Mouse (Mus musculus) midbrain, embryonic 15.5 days (tissue): ENCODE measurements around the gene Tat. TPM values are rescaled to one million over a fixed set of nuclear protein-coding genes. Genes with fewer than 3 reads are reported as not detected.
"Not testable (repeated sequence)": the region's sequence is repeated elsewhere in the genome, so short reads cannot be mapped to it uniquely, and the experiment has no call there.

Source experiments
- ATAC-seq: fragments of 200-750 bp; cut with Nextera tagmentation; replicated peaks from 2 replicates; pipeline ENCODE4 v1.8.0; 2017; ENCODE audit warnings: moderate TSS enrichment
- H3K27ac ChIP-seq: fragments of 300-500 bp; sonication (generic); 2 replicates; pipeline ENCODE4 v1.5.1; 2015; ENCODE audit warnings: mild to moderate bottlenecking, inconsistent platforms
- H3K27me3 ChIP-seq: fragments of 300-500 bp; sonication (generic); replicated peaks from 2 replicates; pipeline ENCODE4 v1.6.1; 2015; ENCODE audit warnings: inconsistent platforms
- H3K36me3 ChIP-seq: fragments of 300-500 bp; sonication (generic); replicated peaks from 2 replicates; pipeline ENCODE4 v1.6.1; 2015; ENCODE audit warnings: inconsistent platforms
- H3K4me1 ChIP-seq: fragments of 300-500 bp; sonication (generic); 2 replicates; pipeline ENCODE4 v1.6.1; 2015; ENCODE audit warnings: inconsistent platforms
- H3K4me2 ChIP-seq: fragments of 300-500 bp; sonication (generic); 2 replicates; pipeline ENCODE4 v1.6.1; 2015; ENCODE audit warnings: inconsistent platforms, mild to moderate bottlenecking, moderate library complexity
- H3K4me3 ChIP-seq: fragments of 300-500 bp; sonication (generic); 2 replicates; pipeline ENCODE4 v1.5.1; 2015; ENCODE audit warnings: mild to moderate bottlenecking, inconsistent platforms
- H3K9ac ChIP-seq: fragments of 300-500 bp; sonication (generic); 2 replicates; pipeline ENCODE4 v1.6.1; 2015; ENCODE audit warnings: mild to moderate bottlenecking, inconsistent platforms
- H3K9me3 ChIP-seq: fragments of 300-500 bp; sonication (generic); 2 replicates; pipeline ENCODE4 v1.6.1; 2016; ENCODE audit warnings: inconsistent platforms
- WGBS: fragments of 180-500 bp; shearing (Covaris S2); methylation state at CpG from one replicate; pipeline ENCODE4 v1.1.7; 2015; ENCODE audit warnings: mixed read lengths; 5-methylcytosine and 5-hydroxymethylcytosine counted together
- polyA plus RNA-seq: library from polyadenylated mRNA; unstranded; fragments of >200 nt; fragmentation: Nextera tagmentation; extraction: Ambion mirVana; gene quantifications from 2 replicates; pipeline ENCODE4 v1.2.1, GENCODE M21; 2015

Tat gene
- polyA plus RNA-seq, 1 experiment from 2014 or later = not detected

GRCm38 (mm10) chr8:110022081-110022480 is 31.8 kb downstream of the Tat start:
- H3K36me3 ChIP-seq = no peaks in the 10 kb centered on the region
- H3K27ac ChIP-seq = no peak overlapping the region
- H3K9me3 ChIP-seq = no peaks in the 10 kb centered on the region
- no peak overlapping the region for H3K4me2 ChIP-seq
- WGBS = 64% methylated on average over 6 of the region's 6 CpGs
- H3K9ac ChIP-seq = no peak overlapping the region
- H3K4me3 ChIP-seq = no peak overlapping the region
- H3K4me1 ChIP-seq = no peaks in the 10 kb centered on the region
- no peaks in the 10 kb centered on the region for H3K27me3 ChIP-seq
- ATAC-seq = no peak

GRCm38 (mm10) chr8:110022768-110023344 is 32.6 kb downstream of the Tat start:
- Histone ChIP-seq H3K4me2 (no peak overlapping the region), H3K27ac (no peak overlapping the region), H3K4me1 (no peaks in the 10 kb centered on the region), H3K9me3 (no peaks in the 10 kb centered on the region), H3K36me3 (no peaks in the 10 kb centered on the region), H3K9ac (no peak overlapping the region), H3K27me3 (no peaks in the 10 kb centered on the region), H3K4me3 (no peak overlapping the region)
- WGBS = 95% methylated on average over 10 of the region's 10 CpGs
- no peak for ATAC-seq

GRCm38 (mm10) chr8:110033771-110034170 is 43.5 kb downstream of the Tat start:
- H3K4me3 ChIP-seq, H3K36me3 ChIP-seq, ATAC-seq, H3K4me1 ChIP-seq, H3K27me3 ChIP-seq, H3K9me3 ChIP-seq, H3K27ac ChIP-seq, H3K9ac ChIP-seq, H3K4me2 ChIP-seq: not testable (repeated sequence)
- WGBS = 32% methylated on average over 8 of the region's 8 CpGs

GRCm38 (mm10) chr8:110034331-110034730 is 44.1 kb downstream of the Tat start:
- ATAC-seq = no peak
- Histone ChIP-seq H3K27ac (no peak overlapping the region), H3K4me1 (peaks cover 4% of the 10 kb centered on the region; the same call in 1 of the 2 replicates), H3K36me3 (no peaks in the 10 kb centered on the region), H3K9me3 (no peaks in the 10 kb centered on the region), H3K9ac (no peak overlapping the region), H3K4me2 (no peak overlapping the region), H3K4me3 (no peak overlapping the region), H3K27me3 (no peaks in the 10 kb centered on the region)
- 55% methylated on average over 4 of the region's 4 CpGs for WGBS

GRCm38 (mm10) chr8:110036156-110036555 is 45.9 kb downstream of the Tat start:
- Histone ChIP-seq H3K9me3 (no peaks in the 10 kb centered on the region), H3K4me2 (no peak overlapping the region), H3K27me3 (no peaks in the 10 kb centered on the region), H3K36me3 (no peaks in the 10 kb centered on the region), H3K27ac (no peak overlapping the region), H3K9ac (no peak overlapping the region), H3K4me3 (no peak overlapping the region), H3K4me1 (peaks cover 4% of the 10 kb centered on the region; the same call in 1 of the 2 replicates)
- WGBS = 56% methylated on average over 2 of the region's 2 CpGs
- no peak for ATAC-seq

GRCm38 (mm10) chr8:110039216-110039615 is 49.0 kb downstream of the Tat start:
- Histone ChIP-seq H3K9ac (no peak overlapping the region), H3K27me3 (no peaks in the 10 kb centered on the region), H3K27ac (no peak overlapping the region), H3K4me3 (no peak overlapping the region), H3K9me3 (no peaks in the 10 kb centered on the region), H3K36me3 (no peaks in the 10 kb centered on the region), H3K4me2 (no peak overlapping the region), H3K4me1 (peaks cover 3% of the 10 kb centered on the region; the same call in 1 of the 2 replicates)
- ATAC-seq = no peak
- 47% methylated on average over 7 of the region's 7 CpGs for WGBS

GRCm38 (mm10) chr8:110039659-110040058 is 49.4 kb downstream of the Tat start, which contains the start of gene Chst4:
TSS of gene Chst4 (minus strand) at chr8:110039740.
- H3K9me3 ChIP-seq = no peaks in the 10 kb centered on the region
- no peak for ATAC-seq
- no peak within 1 kb of the TSS for H3K4me2 ChIP-seq
- H3K9ac ChIP-seq = no peak within 1 kb of the TSS
- H3K27ac ChIP-seq = no peak within 1 kb of the TSS
- no peaks in the 10 kb centered on the region for H3K4me1 ChIP-seq
- H3K27me3 ChIP-seq = no peaks in the 10 kb centered on the region
- H3K36me3 ChIP-seq = no peaks in the 10 kb centered on the region
- H3K4me3 ChIP-seq = no peak within 1 kb of the TSS
- whole genome bisulfite sequencing = 78% methylated on average over 5 of the region's 5 CpGs

GRCm38 (mm10) chr8:110040509-110040908 is 50.3 kb downstream of the Tat start:
- Histone ChIP-seq H3K4me2 (no peak overlapping the region), H3K36me3 (no peaks in the 10 kb centered on the region), H3K27me3 (no peaks in the 10 kb centered on the region), H3K4me1 (no peaks in the 10 kb centered on the region), H3K4me3 (no peak overlapping the region), H3K27ac (no peak overlapping the region), H3K9ac (no peak overlapping the region), H3K9me3 (no peaks in the 10 kb centered on the region)
- ATAC-seq = no peak
- WGBS = 82% methylated on average over 4 of the region's 4 CpGs

Other genes with a start within 250 kb of the Tat start
- gene Ap1g1, start 211.9 kb upstream of the Tat start, polyA plus RNA-seq = 48.0 and 52.9 TPM in 2 replicates
- gene Phlpp2, start 121.9 kb upstream of the Tat start, polyA plus RNA-seq = 4.7 and 5.2 TPM in 2 replicates
- 2.1 and 2.8 TPM in 2 replicates for gene Marveld3, start 28.2 kb upstream of the Tat start, polyA plus RNA-seq
- gene Chst4, start 49.3 kb downstream of the Tat start, polyA plus RNA-seq = not detected in 2 replicates
- 24.5 TPM in 2 replicates for gene Zfp612, start 89.3 kb downstream of the Tat start, polyA plus RNA-seq
- gene Gm21964, start 110.8 kb downstream of the Tat start, polyA plus RNA-seq = not detected in 2 replicates
- not detected in 2 replicates for gene Gm17720, start 112.3 kb downstream of the Tat start, polyA plus RNA-seq
- gene Calb2, start 177.8 kb downstream of the Tat start, polyA plus RNA-seq = 144 and 153 TPM in 2 replicates
- 11.4 and 12.5 TPM in 2 replicates for gene Cmtr2, start 225.2 kb downstream of the Tat start, polyA plus RNA-seq